In the genomic region with DNA sequence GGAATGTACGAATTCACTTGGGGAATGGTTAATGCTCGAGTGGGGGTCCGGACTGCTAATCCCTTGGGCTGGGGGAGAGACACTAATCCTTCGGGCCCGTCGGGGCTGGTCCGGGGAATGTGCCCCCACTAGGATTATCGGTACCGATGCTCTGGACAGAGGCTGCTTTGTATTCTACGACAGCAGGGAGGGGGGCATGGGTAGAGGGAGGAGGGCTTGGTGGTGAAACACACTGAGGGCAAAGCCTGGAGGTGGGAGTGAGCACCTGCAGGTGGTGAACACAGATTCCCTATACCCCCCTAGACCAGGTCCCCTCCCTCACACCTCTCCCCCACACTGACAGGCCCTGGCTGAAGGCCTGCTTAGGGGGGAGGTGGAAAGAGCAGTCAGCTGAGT, we compare ENCODE assay signal across 8 mouse cellular contexts. TPM values are rescaled to one million over a fixed set of nuclear protein-coding genes. Genes with fewer than 3 reads are reported as not detected.
DNase-seq lines count a peak whose midpoint lies in the region; ATAC-seq and TF ChIP-seq lines count a peak whose summit lies in the region.
"Had no signal": no experiment of that assay in that cellular context is flagged by ENCODE, and none has a peak within 500 bp of the region (broad histone marks: within the 10 kb centered on the region; RNA-seq: fewer than 3 reads in every experiment).

No protein-coding gene starts in this region.

- H3K9me3 ChIP-seq in forebrain, embryonic 14.5 days (replicated peaks; ENCODE audit: control insufficient read depth, low read length): no peaks in the 10 kb centered on the region
- no peaks in the 10 kb centered on the region for H3K9me3 ChIP-seq in limb, embryonic 14.5 days (ENCODE audit: control insufficient read depth, low read length)
- H3K9me3 ChIP-seq in stomach, embryonic 14.5 days (ENCODE audit: control insufficient read depth, low read depth, low read length): no peaks in the 10 kb centered on the region

- no peak for ATAC-seq in forebrain, embryonic 14.5 days
- no peak for ATAC-seq in limb, embryonic 14.5 days (ENCODE audit: low FRiP score, low read depth)
- ATAC-seq in stomach, embryonic 14.5 days (ENCODE audit: insufficient number of reproducible peaks, insufficient read depth, low FRiP score, low read depth): no peak
- no peak for ATAC-seq in cerebellum, adult (ENCODE audit: insufficient number of reproducible peaks, low FRiP score, low TSS enrichment)
- no peak for ATAC-seq in megakaryocyte-erythroid progenitor cell, adult 5-6 weeks (replicated peaks; ENCODE audit: low FRiP score, low TSS enrichment, poor library complexity, severe bottlenecking)

- H3K4me1 ChIP-seq in testis, adult 2 months (ENCODE audit: control insufficient read depth, insufficient read depth, low read length): peaks cover 22% of the 10 kb centered on the region
- peaks cover 40% of the 10 kb centered on the region for H3K4me1 ChIP-seq in forebrain, embryonic 14.5 days (ENCODE audit: control insufficient read depth, insufficient read depth, low read length)
- H3K4me1 ChIP-seq in limb, embryonic 14.5 days (ENCODE audit: control insufficient read depth, insufficient read depth, low read length): peaks cover 41% of the 10 kb centered on the region
- peaks cover 40% of the 10 kb centered on the region for H3K4me1 ChIP-seq in stomach, embryonic 14.5 days (ENCODE audit: control insufficient read depth, insufficient read depth, low read length)

- peak overlapping the region; percentile 3; the same call in 1 of the 2 replicates for H3K27ac ChIP-seq in testis, adult 2 months (ENCODE audit: control insufficient read depth, insufficient read depth, low read depth, low read length)
- 0 out of 2 replicates have a peak overlapping the region, but pooled peaks have one; percentile 74 for H3K27ac ChIP-seq in forebrain, embryonic 14.5 days (ENCODE audit: low read depth, low read length)
- H3K27ac ChIP-seq in limb, embryonic 14.5 days (replicated peaks; ENCODE audit: low read depth, low read length): peak overlapping the region; percentile 92; the same call in 1 of the 2 replicates
- no peak overlapping the region; the same call in 1 of the 2 replicates for H3K27ac ChIP-seq in stomach, embryonic 14.5 days (ENCODE audit: low read length)

- no peaks in the 10 kb centered on the region for H3K36me3 ChIP-seq in testis, adult 2 months (ENCODE audit: control insufficient read depth, insufficient read depth, low read length)
- peaks cover 11% of the 10 kb centered on the region for H3K36me3 ChIP-seq in forebrain, embryonic 14.5 days (ENCODE audit: control insufficient read depth, insufficient read depth, low read length)
- peaks cover 25% of the 10 kb centered on the region for H3K36me3 ChIP-seq in limb, embryonic 14.5 days (ENCODE audit: control insufficient read depth, insufficient read depth, low read length)
- H3K36me3 ChIP-seq in stomach, embryonic 14.5 days (ENCODE audit: control insufficient read depth, insufficient read depth, low read length): peaks cover 17% of the 10 kb centered on the region

- no peaks in the 10 kb centered on the region for H3K27me3 ChIP-seq in testis, adult 2 months (ENCODE audit: control insufficient read depth, insufficient read depth, low read length)
- H3K27me3 ChIP-seq in forebrain, embryonic 14.5 days (replicated peaks; ENCODE audit: control insufficient read depth, insufficient read depth, low read length): peaks cover 3% of the 10 kb centered on the region; the same call in 1 of the 2 replicates
- no peaks in the 10 kb centered on the region for H3K27me3 ChIP-seq in limb, embryonic 14.5 days (ENCODE audit: control insufficient read depth, insufficient read depth, low read length)
- no peaks in the 10 kb centered on the region for H3K27me3 ChIP-seq in stomach, embryonic 14.5 days (ENCODE audit: control insufficient read depth, insufficient read depth, low read length)

- DNase-seq in testis, postnatal 10 days (ENCODE audit: low spot score): no peak
- peak; percentile 29 for DNase-seq in forebrain, embryonic 14.5 days (ENCODE audit: low spot score)
- no peak for DNase-seq in limb, embryonic 14.5 days (ENCODE audit: low spot score)

- no peak for TF ChIP-seq POLR2A in testis, adult 2 months (IDR thresholded peaks at IDR 0.05; ENCODE audit: control insufficient read depth, low read depth, low read length)
- no peak for TF ChIP-seq POLR2A in limb, embryonic 14.5 days (IDR thresholded peaks at IDR 0.05; ENCODE audit: borderline replicate concordance, extremely low read depth, insufficient read depth, insufficient read length)

- no peak for TF ChIP-seq CTCF in testis, adult 2 months (IDR thresholded peaks at IDR 0.05; ENCODE audit: control insufficient read depth, insufficient read depth, insufficient replicate concordance, low read depth, low read length)

- peak overlapping the region; percentile 69 for H3K4me2 ChIP-seq in forebrain, embryonic 14.5 days (ENCODE audit: low read length)
- peak overlapping the region; percentile 94 for H3K4me2 ChIP-seq in limb, embryonic 14.5 days (replicated peaks; ENCODE audit: low read depth, low read length, severe bottlenecking)
- H3K4me2 ChIP-seq in stomach, embryonic 14.5 days (replicated peaks; ENCODE audit: low read depth, low read length): peak overlapping the region; percentile 96

- peak overlapping the region; percentile 92 for H3K4me3 ChIP-seq in testis, adult 2 months (ENCODE audit: control insufficient read depth, low read depth, low read length)
- peak overlapping the region; percentile 63 for H3K4me3 ChIP-seq in forebrain, embryonic 14.5 days (ENCODE audit: low read depth, low read length)
- peak overlapping the region; percentile 68 for H3K4me3 ChIP-seq in limb, embryonic 14.5 days (replicated peaks; ENCODE audit: low read length)
- peak overlapping the region; percentile 67 for H3K4me3 ChIP-seq in stomach, embryonic 14.5 days (ENCODE audit: low read depth, low read length)

- 3% methylated on average over 10 of the region's 10 CpGs for WGBS in forebrain, embryonic 14.5 days
- 0% methylated on average over 10 of the region's 10 CpGs for WGBS in limb, embryonic 14.5 days
- WGBS in stomach, embryonic 14.5 days: 2% methylated on average over 10 of the region's 10 CpGs

- H3K9ac ChIP-seq in forebrain, embryonic 14.5 days (ENCODE audit: low read length): peak overlapping the region; percentile 68
- peak overlapping the region; percentile 67 for H3K9ac ChIP-seq in limb, embryonic 14.5 days (ENCODE audit: low read depth, low read length, severe bottlenecking)
- H3K9ac ChIP-seq in stomach, embryonic 14.5 days (replicated peaks; ENCODE audit: low read depth, low read length): peak overlapping the region; percentile 71

RNA-seq across cellular contexts. Expression of a gene that starts 2.4 kb away (rescaled TPM):
- polyA plus RNA-seq in testis, adult 2 months (2012; rRNA removed): 46.4 and 46.9 TPM in 2 replicates
- 11.5 and 14.6 TPM in 2 replicates for polyA plus RNA-seq in forebrain, embryonic 14.5 days (2014; fragmentation: Nextera tagmentation; extraction: Ambion mirVana)
- polyA plus RNA-seq in limb, embryonic 14.5 days (2012; rRNA removed): 69.1 and 84.1 TPM in 2 replicates
- 30.0 and 37.1 TPM in 2 replicates for polyA plus RNA-seq in limb, embryonic 14.5 days (2014; fragmentation: Nextera tagmentation; extraction: Ambion mirVana)
- 30.6 and 32.2 TPM in 2 replicates for polyA plus RNA-seq in stomach, embryonic 14.5 days (2014; fragmentation: Nextera tagmentation; extraction: Ambion mirVana)
- 22.8 and 24.7 TPM in 2 replicates for total RNA-seq in megakaryocyte-erythroid progenitor cell, adult 5-6 weeks (2014; fragmentation: Nextera tagmentation)
- total RNA-seq in megakaryocyte-erythroid progenitor cell, adult 5-6 weeks (2017): 15.5 and 16.4 TPM in 2 replicates

RNA-seq across cellular contexts. Expression of a gene that starts 2.7 kb away (rescaled TPM):
- polyA plus RNA-seq in testis, adult 2 months (2012; rRNA removed): 40.6 and 52.3 TPM in 2 replicates
- polyA plus RNA-seq in forebrain, embryonic 14.5 days (2014; fragmentation: Nextera tagmentation; extraction: Ambion mirVana): 106 and 113 TPM in 2 replicates
- 127 and 165 TPM in 2 replicates for polyA plus RNA-seq in limb, embryonic 14.5 days (2012; rRNA removed)
- polyA plus RNA-seq in limb, embryonic 14.5 days (2014; fragmentation: Nextera tagmentation; extraction: Ambion mirVana): 51.7 TPM in 2 replicates
- polyA plus RNA-seq in stomach, embryonic 14.5 days (2014; fragmentation: Nextera tagmentation; extraction: Ambion mirVana): 46.4 and 47.7 TPM in 2 replicates
- 25.5 and 31.7 TPM in 2 replicates for total RNA-seq in megakaryocyte-erythroid progenitor cell, adult 5-6 weeks (2014; fragmentation: Nextera tagmentation)
- total RNA-seq in megakaryocyte-erythroid progenitor cell, adult 5-6 weeks (2017): 15.0 and 26.5 TPM in 2 replicates

RNA-seq across cellular contexts. Expression of a gene that starts 12.8 kb away (rescaled TPM):
- polyA plus RNA-seq in testis, adult 2 months (2012; rRNA removed): 1.1 and 1.7 TPM in 2 replicates
- polyA plus RNA-seq in forebrain, embryonic 14.5 days (2014; fragmentation: Nextera tagmentation; extraction: Ambion mirVana): not detected in 2 replicates
- polyA plus RNA-seq in limb, embryonic 14.5 days (2012; rRNA removed): 3.0 and 6.2 TPM in 2 replicates
- 0.36 and 1.2 TPM in 2 replicates for polyA plus RNA-seq in limb, embryonic 14.5 days (2014; fragmentation: Nextera tagmentation; extraction: Ambion mirVana)
- polyA plus RNA-seq in stomach, embryonic 14.5 days (2014; fragmentation: Nextera tagmentation; extraction: Ambion mirVana): 0.26 TPM in 1 of 2 replicates, not detected in the other
- 1.4 TPM in 1 of 2 replicates, not detected in the other for total RNA-seq in megakaryocyte-erythroid progenitor cell, adult 5-6 weeks (2014; fragmentation: Nextera tagmentation)
- not detected in 2 replicates for total RNA-seq in megakaryocyte-erythroid progenitor cell, adult 5-6 weeks (2017)
- total RNA-seq: hematopoietic stem cell, adult 5-6 weeks had no signal

RNA-seq across cellular contexts. Expression of a gene that starts 19.1 kb away (rescaled TPM):
- 243 and 247 TPM in 2 replicates for polyA plus RNA-seq in testis, adult 2 months (2012; rRNA removed)
- 89.3 and 94.3 TPM in 2 replicates for polyA plus RNA-seq in forebrain, embryonic 14.5 days (2014; fragmentation: Nextera tagmentation; extraction: Ambion mirVana)
- 295 and 397 TPM in 2 replicates for polyA plus RNA-seq in limb, embryonic 14.5 days (2012; rRNA removed)
- 113 and 120 TPM in 2 replicates for polyA plus RNA-seq in limb, embryonic 14.5 days (2014; fragmentation: Nextera tagmentation; extraction: Ambion mirVana)
- 98.5 and 102 TPM in 2 replicates for polyA plus RNA-seq in stomach, embryonic 14.5 days (2014; fragmentation: Nextera tagmentation; extraction: Ambion mirVana)
- total RNA-seq in megakaryocyte-erythroid progenitor cell, adult 5-6 weeks (2014; fragmentation: Nextera tagmentation): 101 and 135 TPM in 2 replicates
- total RNA-seq in megakaryocyte-erythroid progenitor cell, adult 5-6 weeks (2017): 14.1 and 30.4 TPM in 2 replicates

RNA-seq across cellular contexts. Expression of a gene that starts 21.6 kb away (rescaled TPM):
- polyA plus RNA-seq in testis, adult 2 months (2012; rRNA removed): 5.7 and 6.2 TPM in 2 replicates
- 45.5 and 47.5 TPM in 2 replicates for polyA plus RNA-seq in forebrain, embryonic 14.5 days (2014; fragmentation: Nextera tagmentation; extraction: Ambion mirVana)
- 29.8 and 35.5 TPM in 2 replicates for polyA plus RNA-seq in limb, embryonic 14.5 days (2012; rRNA removed)
- 23.2 and 23.5 TPM in 2 replicates for polyA plus RNA-seq in limb, embryonic 14.5 days (2014; fragmentation: Nextera tagmentation; extraction: Ambion mirVana)
- 25.5 and 27.6 TPM in 2 replicates for polyA plus RNA-seq in stomach, embryonic 14.5 days (2014; fragmentation: Nextera tagmentation; extraction: Ambion mirVana)
- total RNA-seq in megakaryocyte-erythroid progenitor cell, adult 5-6 weeks (2014; fragmentation: Nextera tagmentation): 10.5 and 11.4 TPM in 2 replicates
- total RNA-seq in megakaryocyte-erythroid progenitor cell, adult 5-6 weeks (2017): 5.6 and 6.2 TPM in 2 replicates
